Mouse (Mus musculus) embryonic facial prominence, embryonic 12.5 days (tissue): Measurements from ENCODE around the gene Chst12. TPM values are rescaled to one million over a fixed set of nuclear protein-coding genes. Genes with fewer than 3 reads are reported as not detected.
"Not testable (repeated sequence)": the region's sequence is repeated elsewhere in the genome, so short reads cannot be mapped to it uniquely, and the experiment has no call there.

Experiments
- ATAC-seq: fragments of 200-750 bp; cut with Nextera tagmentation; 2 replicates; pipeline ENCODE4 v1.8.0; 2017; ENCODE audit not compliant: insufficient number of reproducible peaks, insufficient read depth, low FRiP score, low TSS enrichment
- H3K27ac ChIP-seq: fragments of 300-500 bp; sonication (generic); 2 replicates; pipeline ENCODE4 v1.5.1; 2016; ENCODE audit warnings: mild to moderate bottlenecking
- H3K27me3 ChIP-seq: fragments of 300-500 bp; sonication (generic); 2 replicates; pipeline ENCODE4 v1.6.1; 2016; ENCODE audit warnings: mild to moderate bottlenecking, moderate library complexity
- H3K36me3 ChIP-seq: fragments of 300-500 bp; sonication (generic); 2 replicates; pipeline ENCODE4 v1.6.1; 2016; ENCODE audit warnings: mild to moderate bottlenecking
- H3K4me1 ChIP-seq: fragments of 300-500 bp; sonication (generic); 2 replicates; pipeline ENCODE4 v1.6.1; 2016
- H3K4me2 ChIP-seq: fragments of 300-500 bp; sonication (generic); replicated peaks from 2 replicates; pipeline ENCODE4 v1.6.1; 2016; ENCODE audit warnings: mild to moderate bottlenecking, moderate library complexity
- H3K4me3 ChIP-seq: fragments of 300-500 bp; sonication (generic); 2 replicates; pipeline ENCODE4 v1.5.1; 2016; ENCODE audit warnings: mild to moderate bottlenecking
- H3K9ac ChIP-seq: fragments of 300-500 bp; sonication (generic); 2 replicates; pipeline ENCODE4 v1.6.1; 2016; ENCODE audit warnings: mild to moderate bottlenecking, moderate library complexity
- H3K9me3 ChIP-seq: fragments of 300-500 bp; sonication (generic); 2 replicates; pipeline ENCODE4 v1.6.1; 2016; ENCODE audit warnings: mild to moderate bottlenecking, moderate library complexity
- WGBS: fragments of 180-500 bp; shearing (Covaris S2); methylation state at CpG from one replicate; pipeline ENCODE4 v1.1.7; 2016; 5-methylcytosine and 5-hydroxymethylcytosine counted together
- polyA plus RNA-seq: library from polyadenylated mRNA; unstranded; fragments of >200 nt; fragmentation: Nextera tagmentation; extraction: Ambion mirVana; gene quantifications from 2 replicates; pipeline ENCODE4 v1.2.1, GENCODE M21; 2016

Chst12 gene
- polyA plus RNA-seq, 1 experiment from 2014 or later: 18.9 TPM

DNA sequence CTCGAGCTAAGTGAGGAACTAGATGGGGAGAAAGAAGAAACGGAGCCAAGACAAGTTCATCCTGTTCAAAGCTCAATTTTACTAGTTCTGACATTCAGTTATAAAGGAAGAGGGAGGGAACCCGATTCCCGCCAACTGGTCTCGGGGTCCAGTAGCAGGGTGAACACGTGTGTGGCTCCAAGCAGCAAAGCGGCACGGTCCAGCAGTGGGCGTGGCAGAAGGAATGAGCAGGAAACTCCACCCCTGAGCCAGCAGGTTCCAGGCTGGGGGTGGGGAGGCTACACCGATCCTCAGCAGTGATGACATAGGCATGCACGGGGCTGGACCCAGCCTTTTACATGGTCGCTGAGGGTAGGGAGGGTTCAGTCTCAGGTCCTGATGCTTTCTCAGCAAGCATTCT lies 2.4 kb upstream of the Chst12 start:
- Histone ChIP-seq H3K4me1 (peaks cover 37% of the 10 kb centered on the region), H3K9ac (peak overlapping the region; percentile 42; the same call in 1 of the 2 replicates), H3K4me2 (peak overlapping the region; percentile 50), H3K27ac (0 out of 2 replicates have a peak overlapping the region, but pooled peaks have one; percentile 26), H3K4me3 (peak overlapping the region; percentile 17)
- H3K27me3 ChIP-seq, H3K36me3 ChIP-seq, H3K9me3 ChIP-seq, ATAC-seq: not testable (repeated sequence)
- under 1% methylated on average over 12 of the region's 12 CpGs for WGBS

DNA sequence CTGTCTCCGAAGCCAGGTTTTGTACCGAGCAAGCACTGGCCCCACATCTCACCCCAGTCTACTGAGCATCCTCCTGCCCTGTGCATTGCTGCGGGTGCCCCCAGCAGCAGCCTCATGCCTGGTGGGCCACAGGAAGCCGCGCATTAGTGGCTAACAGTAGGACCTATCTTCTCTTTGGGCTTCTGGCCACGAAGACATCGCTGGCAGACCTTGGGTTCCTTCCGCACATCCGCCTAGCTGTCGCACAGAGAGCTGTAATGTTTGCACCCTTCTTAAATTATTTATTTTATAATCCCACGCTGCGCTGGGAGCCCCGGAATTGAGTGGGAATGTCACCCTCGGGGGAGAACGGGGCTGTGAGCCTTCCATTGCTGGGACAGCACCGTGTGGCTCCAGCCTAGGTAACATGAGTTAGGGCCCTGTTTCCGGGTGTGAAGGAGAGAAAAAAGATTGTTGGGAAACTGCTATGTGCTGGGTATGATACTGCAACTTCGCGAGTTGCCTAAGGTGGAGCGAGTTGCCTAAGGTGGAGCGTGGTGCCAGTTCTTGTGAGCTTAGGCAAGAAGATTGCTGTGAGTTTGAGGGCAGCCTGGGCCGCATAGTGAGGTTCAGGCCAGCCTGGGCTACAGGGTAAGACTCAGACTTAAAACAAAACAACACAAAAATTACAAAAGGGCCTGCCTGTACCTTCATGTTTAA lies 895 bp downstream of the Chst12 start:
- no peaks in the 10 kb centered on the region for H3K36me3 ChIP-seq
- peaks cover 58% of the 10 kb centered on the region for H3K4me1 ChIP-seq
- peak overlapping the region; percentile 57 for H3K4me3 ChIP-seq
- H3K27me3 ChIP-seq: no peaks in the 10 kb centered on the region
- peak; percentile 24 for ATAC-seq
- 32% methylated on average over 22 of the region's 22 CpGs for WGBS
- H3K27ac ChIP-seq: 0 out of 2 replicates have a peak overlapping the region, but pooled peaks have one; percentile 36
- H3K4me2 ChIP-seq: peak overlapping the region; percentile 78
- peak overlapping the region; percentile 69 for H3K9ac ChIP-seq
- no peaks in the 10 kb centered on the region for H3K9me3 ChIP-seq

DNA sequence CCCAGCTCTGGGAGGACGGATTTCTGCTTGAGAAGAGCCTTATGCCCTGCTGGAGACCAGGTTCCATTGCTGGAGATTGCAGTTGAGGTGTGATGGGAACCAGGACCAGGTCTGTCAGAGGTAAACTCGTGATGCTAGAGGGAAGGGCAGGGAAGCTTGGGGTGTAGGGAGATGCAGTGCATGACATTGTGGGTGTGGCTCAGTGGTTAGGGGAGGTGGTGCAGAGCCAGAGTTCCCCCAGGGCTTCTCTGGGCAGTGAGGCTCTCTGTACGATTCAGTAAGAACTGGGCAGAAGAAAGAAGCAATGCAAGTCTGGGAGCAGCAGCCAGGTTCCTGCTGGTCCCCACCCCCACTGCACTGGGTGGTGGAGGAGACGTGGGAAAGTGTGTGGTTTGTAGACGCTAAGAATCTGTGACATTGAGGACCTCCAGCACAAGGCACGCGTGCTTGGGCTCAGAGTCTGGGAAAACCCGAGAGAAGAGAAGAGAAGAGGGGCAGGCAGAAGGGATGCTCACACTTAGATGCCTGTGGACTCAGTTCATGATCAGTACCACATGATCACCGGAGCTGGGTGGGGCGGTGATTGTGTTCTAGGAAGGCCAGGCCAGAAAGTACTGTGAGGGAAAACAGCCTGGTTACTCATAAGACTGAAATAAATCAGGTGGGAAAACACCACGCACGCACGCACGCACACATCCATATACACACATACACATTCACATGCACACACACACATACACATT lies 2.3 kb downstream of the Chst12 start:
- Histone ChIP-seq H3K27ac (no peak overlapping the region), H3K36me3 (no peaks in the 10 kb centered on the region), H3K4me1 (peaks cover 54% of the 10 kb centered on the region), H3K27me3 (no peaks in the 10 kb centered on the region), H3K4me2 (peak overlapping the region; percentile 7; the same call in 1 of the 2 replicates), H3K4me3 (no peak overlapping the region), H3K9me3 (no peaks in the 10 kb centered on the region), H3K9ac (no peak overlapping the region)
- ATAC-seq: no peak
- WGBS: 81% methylated on average over 14 of the region's 14 CpGs

DNA sequence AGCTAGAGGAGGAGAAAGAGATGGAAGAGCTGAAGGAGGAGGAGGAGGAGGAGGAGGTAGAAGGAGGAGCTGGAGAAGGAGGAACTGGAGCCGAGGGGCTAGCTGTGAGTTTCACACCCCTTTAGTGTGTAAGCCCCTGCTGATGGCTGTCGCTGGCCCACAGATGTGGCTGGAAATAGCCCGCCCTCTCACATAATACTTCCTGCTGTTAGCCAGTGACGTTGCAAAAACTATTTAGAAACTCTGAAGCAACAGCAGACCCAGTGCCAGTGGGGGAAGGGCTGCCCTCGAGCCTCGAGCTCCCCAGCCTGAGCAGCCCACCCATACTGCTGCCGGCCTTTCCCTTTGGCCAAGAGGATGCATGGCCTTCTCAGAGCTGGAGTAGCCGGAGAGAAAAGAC lies 3.3 kb downstream of the Chst12 start:
- Histone ChIP-seq H3K9me3 (no peaks in the 10 kb centered on the region), H3K36me3 (peaks cover 2% of the 10 kb centered on the region; the same call in 1 of the 2 replicates), H3K4me3 (no peak overlapping the region), H3K27me3 (no peaks in the 10 kb centered on the region), H3K4me2 (peak overlapping the region; percentile 15; the same call in 1 of the 2 replicates), H3K27ac (0 out of 2 replicates have a peak overlapping the region, but pooled peaks have one; percentile 41), H3K4me1 (peaks cover 48% of the 10 kb centered on the region), H3K9ac (peak overlapping the region; percentile 34; the same call in 1 of the 2 replicates)
- 30% methylated on average over 8 of the region's 8 CpGs for WGBS
- ATAC-seq: no peak

DNA sequence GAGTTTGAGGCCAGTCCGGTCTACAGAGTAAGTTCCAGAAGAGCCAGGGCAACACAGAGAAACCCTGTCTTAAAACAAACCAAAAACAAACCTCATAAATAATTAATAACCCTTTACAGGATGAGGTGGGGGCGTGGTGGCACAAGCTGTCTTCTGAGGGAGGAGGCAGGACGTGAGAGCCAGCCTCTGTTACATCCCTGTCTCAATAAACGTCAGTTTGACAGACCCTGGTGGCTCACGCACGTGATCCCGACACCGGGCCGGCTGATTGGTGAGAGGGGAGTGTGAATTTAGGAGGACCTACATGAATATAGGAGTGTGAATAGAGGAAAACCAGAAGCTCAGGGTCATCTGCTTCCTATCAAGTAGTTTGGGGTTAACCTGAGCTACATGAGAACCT lies 3.9 kb downstream of the Chst12 start:
- Histone ChIP-seq H3K9me3 (no peaks in the 10 kb centered on the region), H3K27me3 (no peaks in the 10 kb centered on the region), H3K9ac (no peak overlapping the region), H3K4me1 (peaks cover 48% of the 10 kb centered on the region), H3K27ac (peak overlapping the region; percentile 41; the same call in 1 of the 2 replicates), H3K4me2 (no peak overlapping the region), H3K4me3 (no peak overlapping the region), H3K36me3 (peaks cover 2% of the 10 kb centered on the region; the same call in 1 of the 2 replicates)
- WGBS: 61% methylated on average over 9 of the region's 9 CpGs
- no peak for ATAC-seq

DNA sequence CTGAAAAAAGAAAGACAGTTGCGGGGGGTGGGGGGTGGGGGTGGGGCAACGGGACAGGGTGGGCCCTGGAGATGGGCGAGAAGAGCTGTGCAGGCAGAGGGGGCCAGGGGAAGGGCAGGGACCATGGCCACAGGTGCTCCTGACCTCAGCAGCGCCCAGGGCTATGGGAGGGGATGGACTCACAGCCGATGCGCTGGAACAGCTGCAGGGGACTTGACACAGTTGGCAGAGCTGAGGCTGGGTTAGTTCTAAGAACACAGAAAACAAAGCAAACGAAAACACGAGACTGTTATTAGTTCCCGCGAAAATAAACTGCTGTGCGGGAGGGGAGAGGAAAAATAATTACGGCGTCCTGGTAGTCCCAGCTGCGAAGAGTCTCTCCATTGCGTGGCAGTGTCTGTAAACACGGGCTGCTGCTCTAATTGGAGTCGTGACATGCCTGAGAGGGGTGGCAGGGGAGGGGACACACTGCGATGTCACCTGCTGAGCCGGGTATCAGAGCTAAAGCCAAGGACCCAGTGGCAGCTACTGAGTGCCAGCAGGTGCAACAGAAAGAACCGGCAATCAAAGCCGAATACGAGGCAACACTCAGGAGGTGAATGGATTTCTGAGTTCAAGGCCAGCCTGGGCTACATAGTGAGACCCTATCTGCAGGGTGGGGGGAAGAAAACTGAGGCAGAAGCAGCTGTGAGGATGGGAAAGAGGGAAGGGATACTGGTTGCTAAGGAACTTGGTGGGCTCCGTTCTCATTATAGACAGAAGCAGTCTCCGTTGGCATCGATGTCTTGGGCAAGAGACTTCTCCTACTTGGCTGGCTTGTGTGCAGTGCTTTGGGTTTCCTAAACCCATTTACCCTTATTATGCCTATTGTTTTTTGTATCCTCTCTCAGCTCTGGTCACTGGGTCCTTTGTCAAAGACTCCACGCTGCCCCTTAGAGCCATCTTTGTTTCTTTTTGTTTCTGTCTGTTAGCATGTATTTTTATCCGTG lies 5.0 kb downstream of the Chst12 start:
- H3K4me2 ChIP-seq: no peak overlapping the region
- H3K27ac ChIP-seq: no peak overlapping the region
- no peaks in the 10 kb centered on the region for H3K9me3 ChIP-seq
- peaks cover 2% of the 10 kb centered on the region; the same call in 1 of the 2 replicates for H3K36me3 ChIP-seq
- peaks cover 53% of the 10 kb centered on the region for H3K4me1 ChIP-seq
- ATAC-seq: no peak
- H3K4me3 ChIP-seq: no peak overlapping the region
- WGBS: 58% methylated on average over 27 of the region's 27 CpGs
- no peaks in the 10 kb centered on the region for H3K27me3 ChIP-seq
- no peak overlapping the region for H3K9ac ChIP-seq

DNA sequence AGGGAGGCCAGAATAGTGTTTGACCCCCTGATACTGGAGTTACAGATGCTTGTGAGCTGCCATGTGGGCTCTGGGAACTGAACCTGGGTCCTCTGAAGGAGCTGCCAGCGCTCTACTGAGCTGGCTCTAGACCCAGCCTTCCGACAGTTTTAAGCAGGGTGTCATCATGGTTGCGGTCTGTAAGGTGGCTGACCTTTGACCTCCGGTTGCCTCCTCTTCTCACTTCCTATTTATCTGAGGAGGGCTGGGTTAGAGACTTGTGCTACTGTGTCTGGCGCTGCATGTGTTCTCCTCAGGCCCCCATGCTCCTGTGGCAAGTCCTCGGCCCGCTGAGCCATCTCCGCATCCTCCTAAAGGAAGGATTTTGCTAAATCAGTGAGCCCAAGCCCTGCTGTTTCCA lies 8.6 kb downstream of the Chst12 start:
- Histone ChIP-seq H3K27me3 (no peaks in the 10 kb centered on the region), H3K9me3 (no peaks in the 10 kb centered on the region), H3K4me2 (no peak overlapping the region), H3K4me1 (peaks cover 29% of the 10 kb centered on the region), H3K27ac (no peak overlapping the region), H3K36me3 (peaks cover 2% of the 10 kb centered on the region; the same call in 1 of the 2 replicates), H3K4me3 (no peak overlapping the region), H3K9ac (no peak overlapping the region)
- WGBS: 83% methylated on average over 8 of the region's 8 CpGs
- no peak for ATAC-seq

DNA sequence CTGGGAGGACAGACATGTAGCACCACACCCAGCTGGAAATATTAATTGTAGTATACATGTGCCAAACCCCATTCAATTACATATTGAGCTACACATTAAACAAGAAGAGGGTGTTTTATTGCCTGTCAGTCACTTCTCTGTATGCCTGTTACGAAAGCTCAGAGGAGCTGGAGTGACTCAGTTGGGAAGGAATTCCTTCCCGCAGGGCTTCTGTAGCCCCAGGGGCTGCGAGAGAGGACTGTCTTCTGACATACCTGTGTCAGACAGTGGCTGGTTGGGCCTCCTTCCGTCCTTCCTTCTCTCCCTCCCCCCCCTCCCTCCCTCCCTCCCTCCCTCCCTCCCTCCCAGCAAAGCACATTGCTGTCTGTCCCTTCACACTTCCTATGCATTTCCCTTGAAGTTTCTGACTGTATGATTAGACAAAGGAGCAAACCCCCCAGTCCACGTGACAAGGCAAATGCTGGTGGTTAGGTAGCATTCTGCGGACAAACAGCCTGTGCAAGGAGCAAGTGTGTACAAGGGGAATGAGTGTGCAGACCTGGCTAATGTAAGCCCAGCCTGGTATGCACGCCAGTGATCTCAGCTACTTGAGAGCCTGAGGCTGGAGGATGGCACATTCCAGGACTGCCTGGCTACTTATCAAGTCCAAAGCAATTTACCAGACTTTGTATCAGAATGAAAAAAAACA lies 9.6 kb downstream of the Chst12 start:
- peaks cover 2% of the 10 kb centered on the region; the same call in 1 of the 2 replicates for H3K36me3 ChIP-seq
- peaks cover 22% of the 10 kb centered on the region for H3K4me1 ChIP-seq
- H3K9ac ChIP-seq: 0 out of 2 replicates have a peak overlapping the region, but pooled peaks have one; percentile 10
- no peaks in the 10 kb centered on the region for H3K27me3 ChIP-seq
- H3K9me3 ChIP-seq: no peaks in the 10 kb centered on the region
- ATAC-seq: no peak; the same call in 1 of the 2 replicates
- H3K27ac ChIP-seq: peak overlapping the region; percentile 61
- no peak overlapping the region for H3K4me3 ChIP-seq
- WGBS: 34% methylated on average over 7 of the region's 7 CpGs
- no peak overlapping the region for H3K4me2 ChIP-seq

DNA sequence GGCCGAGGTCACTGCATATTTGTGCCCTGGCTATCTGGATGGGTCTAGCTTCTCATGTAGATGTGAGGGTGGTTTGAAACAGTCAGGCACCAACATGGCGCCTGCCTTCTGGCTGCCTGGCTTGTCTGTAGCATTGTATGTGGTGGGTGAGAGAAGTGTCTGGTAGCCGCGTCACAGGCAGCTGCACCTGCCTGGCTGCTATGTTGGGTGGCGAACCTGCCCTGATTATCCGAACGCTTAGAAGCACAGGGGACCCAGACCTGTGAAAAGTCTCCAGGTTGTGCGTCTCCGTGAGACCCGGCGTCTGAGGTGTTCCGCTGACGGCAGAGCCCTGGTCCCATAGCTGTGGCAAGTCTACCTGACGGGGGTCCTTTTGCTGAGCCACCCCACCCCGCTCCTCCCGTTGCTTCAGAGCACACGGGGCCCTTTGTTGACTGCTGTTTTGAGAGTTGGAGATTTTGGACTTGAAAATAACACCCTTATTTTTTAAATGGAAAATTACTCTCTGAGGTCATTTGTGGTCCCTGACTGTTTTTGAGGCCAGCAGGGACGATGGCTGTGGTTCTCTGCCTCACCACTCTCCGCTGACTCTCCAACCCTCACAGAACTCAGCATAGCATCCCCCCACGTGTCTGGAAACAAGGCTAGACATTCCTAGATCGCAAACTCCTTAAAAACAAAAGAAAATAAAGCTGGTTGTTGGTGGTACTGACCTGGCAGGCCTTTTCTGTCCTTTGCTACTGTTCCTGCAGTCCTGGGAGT lies 12.0 kb downstream of the Chst12 start:
- ATAC-seq: no peak
- Histone ChIP-seq H3K4me2 (no peak overlapping the region), H3K27ac (peak overlapping the region; percentile 36; the same call in 1 of the 2 replicates), H3K4me3 (no peak overlapping the region), H3K36me3 (peaks cover 2% of the 10 kb centered on the region; the same call in 1 of the 2 replicates), H3K4me1 (peaks cover 17% of the 10 kb centered on the region), H3K9me3 (no peaks in the 10 kb centered on the region), H3K9ac (no peak overlapping the region), H3K27me3 (no peaks in the 10 kb centered on the region)
- WGBS: 88% methylated on average over 21 of the region's 21 CpGs

DNA sequence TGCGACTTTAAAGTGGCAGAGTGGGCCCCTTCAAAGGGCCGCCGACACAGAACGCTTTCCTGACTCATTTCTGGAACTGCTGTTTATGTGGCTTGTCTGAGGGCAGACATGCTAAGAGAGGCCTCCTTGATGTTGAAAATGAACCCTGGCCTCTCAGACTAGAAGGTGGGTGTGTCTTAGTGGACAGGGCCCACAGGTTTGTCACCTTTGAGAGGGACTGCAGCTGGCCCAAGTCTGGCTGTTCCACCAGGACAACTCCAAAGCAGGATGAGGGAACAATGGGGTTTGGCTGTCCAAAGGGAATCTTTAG lies 12.5 kb downstream of the Chst12 start:
- no peak overlapping the region for H3K9ac ChIP-seq
- no peak for ATAC-seq
- WGBS: 72% methylated on average over 4 of the region's 4 CpGs
- no peak overlapping the region for H3K4me2 ChIP-seq
- peaks cover under 1% of the 10 kb centered on the region; the same call in 1 of the 2 replicates for H3K36me3 ChIP-seq
- H3K4me1 ChIP-seq: peaks cover 17% of the 10 kb centered on the region
- H3K4me3 ChIP-seq: no peak overlapping the region
- no peaks in the 10 kb centered on the region for H3K9me3 ChIP-seq
- H3K27ac ChIP-seq: peak overlapping the region; percentile 36; the same call in 1 of the 2 replicates
- H3K27me3 ChIP-seq: no peaks in the 10 kb centered on the region
